Mouse (Mus musculus) heart, embryonic 14.5 days (tissue): Measurements from ENCODE around the gene Ivd. TPM values are rescaled to one million over a fixed set of nuclear protein-coding genes. Genes with fewer than 3 reads are reported as not detected.

Experiments used
- ATAC-seq: fragments of 200-750 bp; cut with Nextera tagmentation; 2 replicates; pipeline ENCODE4 v1.8.0; 2017; ENCODE audit warnings: low read depth, moderate TSS enrichment; ENCODE audit not compliant: insufficient number of reproducible peaks, insufficient read depth, low FRiP score
- H3K27ac ChIP-seq, 2 experiments: fragments of 200-500 bp in 1 of 2; fragments of 300-500 bp in 1 of 2; sonication (generic) in 1 of 2; replicated peaks in 1 of 2; 2 replicates each; pipeline ENCODE4 v1.5.1; 2012 to 2014; ENCODE audit warnings: low read depth in 2 of 2, low read length in 2 of 2, control low read depth in 1 of 2, mild to moderate bottlenecking in 1 of 2, mixed read lengths in 1 of 2; ENCODE audit not compliant: control insufficient read depth in 1 of 2, insufficient read depth in 1 of 2
- H3K27me3 ChIP-seq: fragments of 300-500 bp; sonication (generic); 2 replicates; pipeline ENCODE4 v1.6.1; 2014; ENCODE audit warnings: mild to moderate bottlenecking, low read length, control low read depth; ENCODE audit not compliant: control insufficient read depth, insufficient read depth
- H3K36me3 ChIP-seq: fragments of 300-500 bp; sonication (generic); 2 replicates; pipeline ENCODE4 v1.6.1; 2014; ENCODE audit warnings: mild to moderate bottlenecking, control low read depth, low read length, mixed read lengths; ENCODE audit not compliant: control insufficient read depth, insufficient read depth
- H3K4me1 ChIP-seq, 2 experiments: fragments of 200-500 bp in 1 of 2; fragments of 300-500 bp in 1 of 2; sonication (generic) in 1 of 2; 2 replicates each; pipeline ENCODE4 v1.6.1; 2012 to 2014; ENCODE audit warnings: low read length in 2 of 2, control low read depth in 1 of 2, mixed read lengths in 1 of 2; ENCODE audit not compliant: control insufficient read depth in 2 of 2, insufficient read depth in 2 of 2
- H3K4me2 ChIP-seq: fragments of 300-500 bp; sonication (generic); 2 replicates; pipeline ENCODE4 v1.6.1; 2014; ENCODE audit warnings: mild to moderate bottlenecking, low read length
- H3K4me3 ChIP-seq, 2 experiments: fragments of 200-500 bp in 1 of 2; fragments of 300-500 bp in 1 of 2; sonication (generic) in 1 of 2; 2 replicates each; pipeline ENCODE4 v1.5.1; 2012 to 2014; ENCODE audit warnings: low read length in 2 of 2, mild to moderate bottlenecking in 2 of 2, control low read depth in 1 of 2, low read depth in 1 of 2, moderate library complexity in 1 of 2; ENCODE audit not compliant: control insufficient read depth in 1 of 2, insufficient read depth in 1 of 2
- H3K9ac ChIP-seq: fragments of 300-500 bp; sonication (generic); 2 replicates; pipeline ENCODE4 v1.6.1; 2014; ENCODE audit warnings: mild to moderate bottlenecking, low read length
- H3K9me3 ChIP-seq: fragments of 300-500 bp; sonication (generic); 2 replicates; pipeline ENCODE4 v1.6.1; 2016; ENCODE audit warnings: low read length, control low read depth; ENCODE audit not compliant: control insufficient read depth
- WGBS: fragments of 180-500 bp; shearing (Covaris S2); extraction: QIAGEN DNeasy Blood & Tissue Kit; methylation state at CpG from one replicate; pipeline ENCODE4 v1.1.7; 2014; 5-methylcytosine and 5-hydroxymethylcytosine counted together
- polyA plus RNA-seq: library from polyadenylated mRNA; unstranded; fragments of >200 nt; fragmentation: Nextera tagmentation; extraction: Ambion mirVana; gene quantifications from 2 replicates; pipeline ENCODE4 v1.2.1, GENCODE M21; 2014

Ivd gene
- polyA plus RNA-seq, 1 experiment from 2014 or later, result 75.6 TPM

DNA sequence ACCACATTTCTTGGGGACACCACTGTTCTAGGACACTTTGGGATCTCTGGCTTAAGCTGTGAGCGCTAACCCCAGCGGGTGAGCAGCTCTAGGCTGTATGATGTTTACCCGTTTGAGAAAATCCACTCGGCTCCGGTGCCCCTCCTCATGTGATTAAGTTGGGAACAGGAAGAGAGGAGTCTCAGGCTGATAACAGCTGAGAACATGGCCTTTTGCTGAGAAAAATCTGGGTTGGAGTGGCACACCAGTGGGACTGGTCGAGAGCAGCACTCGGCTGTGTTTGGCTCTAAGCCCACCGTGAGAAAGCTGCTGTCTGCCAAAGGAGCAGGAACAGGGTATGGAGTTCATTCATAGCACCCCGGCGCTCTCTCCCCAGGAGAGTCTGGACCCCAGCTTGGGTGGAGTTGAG, 41.6 kb downstream of the Ivd start:
- 9% methylated on average over 10 of the region's 10 CpGs for WGBS
- no peak for ATAC-seq
- Histone ChIP-seq H3K4me3 (peak overlapping the region; percentile 93), H3K27ac (no peak overlapping the region), H3K4me2 (peak overlapping the region; percentile 99), H3K9ac (peak overlapping the region; percentile 87), H3K27me3 (peaks cover 24% of the 10 kb centered on the region), H3K36me3 (no peaks in the 10 kb centered on the region), H3K4me1 (peaks cover 15 to 22% of the 10 kb centered on the region in 2 experiments; a peak in 3 of 4 replicates), H3K9me3 (no peaks in the 10 kb centered on the region)

GRCm38 (mm10) chr2:118905433-118906117, 43.8 kb downstream of the Ivd start:
- Histone ChIP-seq H3K36me3 (no peaks in the 10 kb centered on the region), H3K27ac (no peak overlapping the region), H3K9ac (no peak overlapping the region), H3K4me3 (no peak overlapping the region), H3K4me1 (peaks cover 10 to 17% of the 10 kb centered on the region in 2 experiments; a peak in 3 of 4 replicates), H3K9me3 (no peaks in the 10 kb centered on the region), H3K4me2 (no peak overlapping the region), H3K27me3 (0 out of 2 replicates have a peak, but pooled peaks cover 3% of the 10 kb centered on the region)
- WGBS, result 88% methylated on average over 7 of the region's 7 CpGs
- ATAC-seq, result no peak

DNA sequence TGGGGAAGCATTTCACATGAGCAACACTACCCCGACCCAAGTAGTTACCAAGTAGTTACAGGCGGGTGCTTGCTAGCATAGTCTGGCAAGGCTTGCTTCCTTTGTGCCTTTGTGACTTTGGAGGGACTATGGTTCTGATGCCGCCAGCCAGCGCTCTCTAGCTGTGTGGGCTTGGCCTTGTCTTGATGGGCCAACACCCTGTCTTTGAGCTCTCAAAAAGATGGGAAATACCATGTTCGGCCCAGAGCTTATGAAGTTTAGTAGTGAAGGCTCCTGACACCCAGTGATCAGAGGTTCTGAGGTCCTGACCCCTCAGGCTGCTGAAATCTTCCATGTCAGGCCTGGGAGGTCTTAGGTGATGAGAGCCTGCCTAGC, 44.4 kb downstream of the Ivd start:
- Histone ChIP-seq H3K27ac (no peak overlapping the region), H3K27me3 (no peaks in the 10 kb centered on the region), H3K9me3 (no peaks in the 10 kb centered on the region), H3K4me2 (no peak overlapping the region), H3K4me3 (no peak overlapping the region), H3K36me3 (no peaks in the 10 kb centered on the region), H3K4me1 (peaks cover 7 to 13% of the 10 kb centered on the region in 2 experiments; a peak in 3 of 4 replicates), H3K9ac (no peak overlapping the region)
- no peak for ATAC-seq
- 92% methylated on average over 5 of the region's 5 CpGs for WGBS

- Histone ChIP-seq H3K27me3 (no peaks in the 10 kb centered on the region), H3K9ac (no peak overlapping the region), H3K4me3 (no peak overlapping the region), H3K4me1 (peaks cover 7 to 13% of the 10 kb centered on the region in 2 experiments; a peak in 3 of 4 replicates), H3K36me3 (no peaks in the 10 kb centered on the region), H3K4me2 (no peak overlapping the region), H3K27ac (no peak overlapping the region), H3K9me3 (no peaks in the 10 kb centered on the region)
- 58% methylated on average over 3 of the region's 3 CpGs for WGBS
- no peak for ATAC-seq
Observed at GRCm38 (mm10) chr2:118907781-118908180, 46.0 kb downstream of the Ivd start.

- Histone ChIP-seq H3K4me1 (peaks cover 7 to 12% of the 10 kb centered on the region in 2 experiments), H3K27ac (no peak overlapping the region), H3K9me3 (no peaks in the 10 kb centered on the region), H3K4me2 (no peak overlapping the region), H3K27me3 (no peaks in the 10 kb centered on the region), H3K36me3 (no peaks in the 10 kb centered on the region), H3K9ac (no peak overlapping the region), H3K4me3 (no peak overlapping the region)
- no peak for ATAC-seq
- 71% methylated on average over 1 of the region's 1 CpGs for WGBS
Observed at GRCm38 (mm10) chr2:118909151-118909550, 47.4 kb downstream of the Ivd start.

DNA sequence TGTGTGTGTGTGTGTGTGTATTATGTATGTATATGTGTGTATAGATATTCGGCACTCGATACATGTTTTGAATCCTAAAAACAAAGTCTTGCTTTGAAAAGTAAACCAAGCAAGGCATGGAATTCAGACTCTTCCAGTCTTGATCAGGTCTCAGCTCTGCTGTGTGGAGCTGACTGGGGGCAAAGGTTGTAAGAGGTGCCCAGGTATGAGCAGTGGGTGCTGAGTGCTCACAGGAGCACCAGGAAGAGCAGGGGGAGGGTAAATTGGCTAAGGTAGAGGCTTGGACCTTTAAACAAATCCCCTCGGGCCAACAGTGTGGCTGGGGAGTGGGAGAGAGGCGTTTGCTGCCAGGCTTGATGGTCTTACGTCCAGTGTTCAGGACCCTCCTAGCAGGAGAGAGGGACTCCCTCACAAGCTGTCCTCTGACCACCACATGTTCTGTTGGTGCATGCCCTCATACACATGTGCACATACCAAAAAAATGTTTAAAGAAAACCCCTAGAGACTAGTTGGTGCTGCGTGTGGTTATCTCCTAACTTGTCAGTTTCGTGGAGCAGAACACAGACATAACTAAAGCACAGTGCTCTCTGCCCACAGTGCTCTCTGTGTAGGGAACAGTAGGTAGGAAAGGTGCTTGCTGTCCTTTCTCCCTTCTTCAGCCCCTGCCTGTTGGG, 49.0 kb downstream of the Ivd start:
- H3K4me1 ChIP-seq, result peaks cover 10 to 21% of the 10 kb centered on the region in 2 experiments
- H3K4me2 ChIP-seq, result no peak overlapping the region
- no peaks in the 10 kb centered on the region for H3K36me3 ChIP-seq
- H3K4me3 ChIP-seq, result no peak overlapping the region
- ATAC-seq, result no peak
- 73% methylated on average over 7 of the region's 7 CpGs for WGBS
- no peak overlapping the region for H3K9ac ChIP-seq
- H3K9me3 ChIP-seq, result no peaks in the 10 kb centered on the region
- no peak overlapping the region for H3K27ac ChIP-seq
- H3K27me3 ChIP-seq, result no peaks in the 10 kb centered on the region

DNA sequence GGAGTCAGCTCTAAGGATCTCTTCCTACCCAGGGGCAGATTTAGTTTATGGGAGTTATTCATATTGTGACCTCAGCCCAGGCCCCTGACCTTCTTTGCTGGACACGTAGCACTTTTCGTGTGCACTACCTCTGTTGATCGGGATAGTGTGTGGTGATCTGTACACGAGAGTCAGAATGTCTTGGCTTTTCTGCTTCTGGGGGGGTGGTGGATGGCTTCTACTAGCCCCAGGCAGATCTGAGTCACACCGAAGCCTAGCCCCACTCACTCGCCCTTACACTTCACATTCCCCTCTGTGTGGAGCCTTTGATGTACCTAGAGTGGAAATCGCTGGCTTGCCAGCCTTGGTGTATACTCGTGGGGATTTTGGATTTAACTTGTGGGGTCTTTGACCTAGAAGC, 51.0 kb downstream of the Ivd start:
- H3K9ac ChIP-seq, result no peak overlapping the region
- no peak overlapping the region for H3K27ac ChIP-seq
- no peak overlapping the region for H3K4me3 ChIP-seq
- H3K27me3 ChIP-seq, result no peaks in the 10 kb centered on the region
- H3K36me3 ChIP-seq, result peaks cover 8% of the 10 kb centered on the region
- 71% methylated on average over 8 of the region's 8 CpGs for WGBS
- H3K4me1 ChIP-seq, result peaks cover 10 to 29% of the 10 kb centered on the region in 2 experiments
- no peak for ATAC-seq
- H3K4me2 ChIP-seq, result no peak overlapping the region
- H3K9me3 ChIP-seq, result no peaks in the 10 kb centered on the region
